Mouse (Mus musculus): ENCODE data around the gene Fbxo39.

- no peak for TF ChIP-seq POLR2A (IDR thresholded peaks at IDR 0.05; ENCODE audit: extremely low read depth, insufficient read depth, low read length)
- TF ChIP-seq CTCF (IDR thresholded peaks at IDR 0.05; ENCODE audit: extremely low read depth, insufficient read depth, low read length), result no peak
Observed at GRCm38 (mm10) chr11:72286651-72287050, 27.6 kb upstream of the Fbxo39 start.

All from cortical plate, adult 2 months (tissue).